Mouse (Mus musculus) forebrain, embryonic 16.5 days (tissue): Measurements from ENCODE around the gene Plcb4. TPM values are rescaled to one million over a fixed set of nuclear protein-coding genes. Genes with fewer than 3 reads are reported as not detected.

Experiments
- ATAC-seq: fragments of 200-750 bp; cut with Nextera tagmentation; 2 replicates; pipeline ENCODE4 v1.8.0; 2017; ENCODE audit warnings: mild to moderate bottlenecking, moderate library complexity
- H3K27ac ChIP-seq: fragments of 300-500 bp; sonication (generic); 2 replicates; pipeline ENCODE4 v1.5.1; 2014; ENCODE audit warnings: low read length, control low read depth
- H3K27me3 ChIP-seq: fragments of 300-500 bp; sonication (generic); replicated peaks from 2 replicates; pipeline ENCODE4 v1.6.1; 2014; ENCODE audit warnings: low read length; ENCODE audit not compliant: control insufficient read depth, insufficient read depth
- H3K36me3 ChIP-seq: fragments of 300-500 bp; sonication (generic); 2 replicates; pipeline ENCODE4 v1.6.1; 2014; ENCODE audit not compliant: control insufficient read depth, insufficient read depth
- H3K4me1 ChIP-seq: fragments of 300-500 bp; sonication (generic); replicated peaks from 2 replicates; pipeline ENCODE4 v1.6.1; 2014; ENCODE audit warnings: low read length; ENCODE audit not compliant: control insufficient read depth, insufficient read depth
- H3K4me2 ChIP-seq: fragments of 300-500 bp; sonication (generic); 2 replicates; pipeline ENCODE4 v1.6.1; 2014; ENCODE audit warnings: mild to moderate bottlenecking, low read length, control low read depth
- H3K4me3 ChIP-seq: fragments of 300-500 bp; sonication (generic); replicated peaks from 2 replicates; pipeline ENCODE4 v1.5.1; 2014; ENCODE audit warnings: mild to moderate bottlenecking, low read length, control low read depth
- H3K9ac ChIP-seq: fragments of 300-500 bp; sonication (generic); replicated peaks from 2 replicates; pipeline ENCODE4 v1.6.1; 2014; ENCODE audit warnings: low read depth, low read length, control low read depth
- H3K9me3 ChIP-seq: fragments of 300-500 bp; sonication (generic); 2 replicates; pipeline ENCODE4 v1.6.1; 2016; ENCODE audit warnings: low read length; ENCODE audit not compliant: control insufficient read depth
- WGBS: fragments of 180-500 bp; shearing (Covaris S2); extraction: QIAGEN DNeasy Blood & Tissue Kit; methylation state at CpG from one replicate; pipeline ENCODE4 v1.1.7; 2014; 5-methylcytosine and 5-hydroxymethylcytosine counted together
- polyA plus RNA-seq: library from polyadenylated mRNA; unstranded; fragments of >200 nt; fragmentation: Nextera tagmentation; extraction: Ambion mirVana; gene quantifications from 2 replicates; pipeline ENCODE4 v1.2.1, GENCODE M21; 2015

The Plcb4 gene
- polyA plus RNA-seq, 1 experiment from 2014 or later, result 19.7 TPM

DNA sequence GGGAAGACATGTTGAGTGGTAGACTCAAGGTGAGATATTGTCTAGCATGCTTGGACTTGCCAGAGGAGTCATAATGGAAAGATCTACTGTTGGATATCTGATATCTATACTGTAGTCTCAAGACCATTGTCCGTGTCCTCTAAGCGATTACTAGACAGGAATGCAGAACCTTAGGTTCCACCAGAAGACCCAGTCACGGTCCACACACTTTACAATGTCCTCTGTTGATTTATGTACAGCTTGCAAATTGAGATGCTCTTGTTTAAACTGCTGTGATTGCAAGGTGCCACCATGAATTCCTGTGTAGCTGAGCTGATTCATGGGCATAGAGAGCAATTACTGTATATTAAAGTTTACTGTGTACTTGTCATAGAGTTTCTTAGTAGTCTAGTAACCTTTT, 98.7 kb downstream of the Plcb4 start:
- Histone ChIP-seq H3K27ac (no peak overlapping the region), H3K4me1 (peaks cover 3% of the 10 kb centered on the region; the same call in 1 of the 2 replicates), H3K4me2 (no peak overlapping the region), H3K9me3 (no peaks in the 10 kb centered on the region), H3K27me3 (no peaks in the 10 kb centered on the region), H3K4me3 (no peak overlapping the region), H3K9ac (no peak overlapping the region), H3K36me3 (no peaks in the 10 kb centered on the region)
- WGBS, result 95% methylated on average over 3 of the region's 3 CpGs
- ATAC-seq, result no peak

GRCm38 (mm10) chr2:135759499-135760095, 100.8 kb downstream of the Plcb4 start:
- peak; percentile 59 for ATAC-seq
- no peaks in the 10 kb centered on the region for H3K27me3 ChIP-seq

DNA sequence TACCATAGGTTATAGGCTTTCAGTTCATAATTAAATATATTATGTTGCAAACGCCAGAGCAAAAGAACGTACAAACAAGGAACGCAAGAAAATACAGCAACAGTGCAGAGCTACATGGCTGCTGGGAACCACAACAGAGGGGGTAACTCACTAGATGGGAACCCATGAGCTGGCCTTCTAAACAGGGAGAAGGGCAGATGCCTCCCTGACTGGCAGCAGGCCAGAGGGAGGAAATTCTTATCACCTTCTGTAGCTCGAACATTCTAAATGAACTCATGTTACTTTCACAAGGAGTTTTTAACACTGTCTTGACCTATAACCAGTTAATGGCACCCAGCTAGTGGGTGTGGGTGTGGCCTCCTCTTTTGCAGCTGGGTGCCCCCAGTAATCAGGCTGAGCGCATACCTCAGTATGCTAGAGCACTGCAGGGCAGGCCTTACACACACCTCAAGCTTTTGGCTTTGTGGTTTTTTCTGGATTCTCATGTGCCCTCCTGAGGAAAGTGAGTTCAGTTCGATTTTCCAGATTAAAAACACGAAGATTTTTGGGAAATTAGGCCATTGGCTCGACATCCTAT, 102.5 kb downstream of the Plcb4 start:
- peaks cover 3% of the 10 kb centered on the region; the same call in 1 of the 2 replicates for H3K4me1 ChIP-seq
- no peaks in the 10 kb centered on the region for H3K36me3 ChIP-seq
- no peak for ATAC-seq
- H3K9ac ChIP-seq, result no peak overlapping the region
- H3K4me3 ChIP-seq, result no peak overlapping the region
- H3K9me3 ChIP-seq, result no peaks in the 10 kb centered on the region
- H3K27ac ChIP-seq, result no peak overlapping the region
- 86% methylated on average over 8 of the region's 8 CpGs for WGBS
- H3K4me2 ChIP-seq, result no peak overlapping the region
- H3K27me3 ChIP-seq, result no peaks in the 10 kb centered on the region

More at GRCm38 (mm10) chr2:135759499-135760095, 100.8 kb downstream of the Plcb4 start:
- 51% methylated on average over 6 of the region's 6 CpGs for WGBS
- H3K4me2 ChIP-seq, result no peak overlapping the region
- H3K4me1 ChIP-seq, result peaks cover 3% of the 10 kb centered on the region; the same call in 1 of the 2 replicates
- H3K36me3 ChIP-seq, result no peaks in the 10 kb centered on the region
- H3K27ac ChIP-seq, result no peak overlapping the region
- H3K9ac ChIP-seq, result no peak overlapping the region
- no peak overlapping the region for H3K4me3 ChIP-seq
- H3K9me3 ChIP-seq, result no peaks in the 10 kb centered on the region

GRCm38 (mm10) chr2:135764706-135765105, 105.9 kb downstream of the Plcb4 start:
- Histone ChIP-seq H3K27me3 (no peaks in the 10 kb centered on the region), H3K27ac (no peak overlapping the region), H3K9me3 (no peaks in the 10 kb centered on the region), H3K9ac (no peak overlapping the region), H3K36me3 (no peaks in the 10 kb centered on the region), H3K4me3 (no peak overlapping the region), H3K4me2 (no peak overlapping the region), H3K4me1 (peaks cover 1% of the 10 kb centered on the region; the same call in 1 of the 2 replicates)
- no peak for ATAC-seq
- WGBS, result 40% methylated on average over 8 of the region's 8 CpGs

DNA sequence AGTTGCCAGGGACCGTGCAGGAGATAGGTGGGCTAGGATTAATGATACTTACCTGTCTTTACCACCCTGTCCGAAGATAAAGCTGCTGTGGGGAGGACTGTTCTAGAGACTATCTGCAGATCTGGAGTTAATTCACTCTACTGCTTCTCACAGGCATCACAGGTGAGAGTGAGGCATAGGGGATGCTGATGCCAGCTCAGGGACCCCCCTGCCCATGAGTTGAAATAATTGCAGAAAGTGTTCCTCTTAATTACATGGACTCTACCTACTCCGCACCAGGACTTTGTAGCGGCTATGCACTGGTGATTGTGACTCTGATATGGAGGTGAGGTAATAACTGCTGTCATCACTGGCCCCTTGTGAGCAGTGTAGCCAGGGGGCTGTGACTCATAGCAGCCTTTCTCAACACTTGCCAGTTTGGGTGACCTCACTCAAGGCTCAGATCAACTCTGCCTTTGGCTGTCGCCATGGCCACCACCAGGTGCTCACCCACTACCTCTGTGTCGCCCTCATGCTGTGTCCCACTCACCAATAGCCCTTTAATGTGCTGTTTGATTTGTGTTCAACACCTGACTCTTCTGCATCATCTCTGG, 107.8 kb downstream of the Plcb4 start:
- Histone ChIP-seq H3K27ac (no peak overlapping the region), H3K27me3 (no peaks in the 10 kb centered on the region), H3K36me3 (no peaks in the 10 kb centered on the region), H3K4me1 (no peaks in the 10 kb centered on the region), H3K4me2 (no peak overlapping the region), H3K9me3 (no peaks in the 10 kb centered on the region), H3K9ac (no peak overlapping the region), H3K4me3 (no peak overlapping the region)
- WGBS, result 94% methylated on average over 6 of the region's 6 CpGs
- ATAC-seq, result peak; percentile 38; the same call in 1 of the 2 replicates

GRCm38 (mm10) chr2:135767535-135767934, 108.7 kb downstream of the Plcb4 start:
- H3K4me1 ChIP-seq, result no peaks in the 10 kb centered on the region
- no peak for ATAC-seq
- WGBS, result 74% methylated on average over 5 of the region's 5 CpGs
- no peak overlapping the region for H3K27ac ChIP-seq
- no peak overlapping the region for H3K4me2 ChIP-seq
- no peaks in the 10 kb centered on the region for H3K27me3 ChIP-seq
- H3K9ac ChIP-seq, result no peak overlapping the region
- no peaks in the 10 kb centered on the region for H3K36me3 ChIP-seq
- H3K4me3 ChIP-seq, result no peak overlapping the region
- H3K9me3 ChIP-seq, result no peaks in the 10 kb centered on the region

DNA sequence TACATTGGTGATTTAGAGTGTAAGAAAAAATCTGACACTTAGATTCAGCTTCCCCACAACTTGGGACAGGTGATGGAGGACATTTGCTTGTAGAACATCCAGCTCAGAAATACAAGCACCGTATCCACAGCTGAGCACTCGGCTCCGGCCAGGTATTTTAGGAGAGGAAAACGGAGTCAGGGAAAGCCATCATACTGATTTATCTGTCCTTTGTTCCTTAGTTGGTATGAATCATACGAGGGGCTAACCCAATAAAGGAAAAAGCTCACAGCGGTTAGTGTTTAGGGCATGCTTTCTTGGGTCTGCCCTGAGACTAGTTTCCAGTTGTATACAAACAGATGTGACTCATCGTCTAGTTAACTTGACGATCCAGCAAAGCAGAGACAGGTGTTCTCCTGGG, 110.9 kb downstream of the Plcb4 start:
- Histone ChIP-seq H3K27me3 (no peaks in the 10 kb centered on the region), H3K4me3 (no peak overlapping the region), H3K27ac (no peak overlapping the region), H3K9ac (no peak overlapping the region), H3K4me1 (no peaks in the 10 kb centered on the region), H3K4me2 (no peak overlapping the region), H3K9me3 (no peaks in the 10 kb centered on the region), H3K36me3 (no peaks in the 10 kb centered on the region)
- ATAC-seq, result no peak
- 96% methylated on average over 8 of the region's 8 CpGs for WGBS

- no peak overlapping the region for H3K27ac ChIP-seq
Observed at GRCm38 (mm10) chr2:135770226-135770625, 111.4 kb downstream of the Plcb4 start.

DNA sequence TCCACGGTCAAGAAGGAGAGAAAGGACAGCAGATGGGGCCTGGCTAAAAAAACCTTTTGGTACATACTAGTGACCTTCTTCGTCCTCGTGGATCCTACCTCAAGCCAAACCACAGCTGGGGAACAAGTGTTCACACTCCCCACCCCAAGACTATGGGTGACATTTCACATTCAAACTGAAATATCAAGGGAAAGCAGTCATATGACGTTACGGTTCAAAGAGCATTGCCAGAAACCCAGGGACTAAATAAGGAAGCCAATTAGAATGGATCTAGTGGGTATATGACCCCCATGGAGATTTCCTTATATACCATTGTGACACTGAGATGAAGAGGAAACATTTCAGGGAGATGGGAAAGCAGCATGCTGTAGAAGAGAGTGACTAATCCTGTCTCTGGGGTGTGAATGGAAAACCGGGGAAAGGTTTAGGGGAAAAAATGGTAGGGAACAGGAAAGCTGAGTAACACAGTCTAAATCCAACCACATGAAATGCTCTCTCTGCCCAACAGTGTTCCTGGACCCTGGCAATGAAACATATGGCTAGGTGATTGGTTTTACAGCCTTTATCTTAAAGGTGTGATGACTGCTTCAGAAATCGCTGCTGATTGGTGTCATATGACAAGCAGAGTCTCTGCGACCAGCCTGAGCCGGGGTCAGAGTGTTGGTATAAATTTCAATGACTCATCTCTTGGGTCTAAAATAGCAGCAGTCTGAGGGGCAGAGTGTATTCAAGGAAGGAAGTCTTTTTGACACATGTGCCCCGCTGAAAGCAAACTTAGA, 114.6 kb downstream of the Plcb4 start:
- no peaks in the 10 kb centered on the region for H3K36me3 ChIP-seq
- H3K4me1 ChIP-seq, result no peaks in the 10 kb centered on the region
- no peak overlapping the region for H3K27ac ChIP-seq
- no peak overlapping the region for H3K9ac ChIP-seq
- H3K4me3 ChIP-seq, result no peak overlapping the region
- 78% methylated on average over 10 of the region's 10 CpGs for WGBS
- H3K4me2 ChIP-seq, result no peak overlapping the region
- no peaks in the 10 kb centered on the region for H3K9me3 ChIP-seq
- no peaks in the 10 kb centered on the region for H3K27me3 ChIP-seq
- ATAC-seq, result no peak

More at GRCm38 (mm10) chr2:135770226-135770625, 111.4 kb downstream of the Plcb4 start:
- H3K9me3 ChIP-seq, result no peaks in the 10 kb centered on the region
- H3K27me3 ChIP-seq, result no peaks in the 10 kb centered on the region
- no peaks in the 10 kb centered on the region for H3K36me3 ChIP-seq
- H3K4me3 ChIP-seq, result no peak overlapping the region
- no peak overlapping the region for H3K4me2 ChIP-seq
- 93% methylated on average over 9 of the region's 9 CpGs for WGBS
- no peak overlapping the region for H3K9ac ChIP-seq
- H3K4me1 ChIP-seq, result no peaks in the 10 kb centered on the region
- no peak for ATAC-seq
